Mouse (Mus musculus) layer of hippocampus, postnatal 14 days (tissue): Measurements from ENCODE around the gene Ipo11. TPM values are rescaled to one million over a fixed set of nuclear protein-coding genes. Genes with fewer than 3 reads are reported as not detected.
"Not testable (repeated sequence)": the region's sequence is repeated elsewhere in the genome, so short reads cannot be mapped to it uniquely, and the experiment has no call there.

Experiments used
- DNase-seq, 2 experiments: peaks; one replicate each; pipeline ENCODE4 v3.0.0; 2021 to 2022; ENCODE audit warnings: low spot score in 2 of 2, mixed read lengths in 1 of 2
- long read RNA-seq, 2 experiments: library from polyadenylated mRNA; stranded (forward); transcript quantifications; one replicate each; pipeline ENCODE4 v2.0.0; 2021
- total RNA-seq, 2 experiments: library from RNA; stranded (reverse); gene quantifications; 2 replicates each; pipeline ENCODE4 v1.2.3; 2021

Gene Ipo11
- total RNA-seq: 10 to 100 TPM; 57.5 to 58.6 TPM
- long read RNA-seq, experiment 1, full-length matches to known transcripts: 11 of 49 reads
- long read RNA-seq, experiment 1, partial matches to known transcripts: 12 of 49 reads
- long read RNA-seq, experiment 1, other reads (novel, unspliced or antisense): 26 of 49 reads
- long read RNA-seq, experiment 2, full-length matches to known transcripts: 11 of 64 reads
- long read RNA-seq, experiment 2, partial matches to known transcripts: 18 of 64 reads
- long read RNA-seq, experiment 2, other reads (novel, unspliced or antisense): 35 of 64 reads

GRCm38 (mm10) chr13:106936256-106937137 lies at the start of gene Ipo11:
Gene Ipo11 (minus strand): TSS chr13:106936958.
- peak; percentile 85 to 94 for DNase-seq

DNA sequence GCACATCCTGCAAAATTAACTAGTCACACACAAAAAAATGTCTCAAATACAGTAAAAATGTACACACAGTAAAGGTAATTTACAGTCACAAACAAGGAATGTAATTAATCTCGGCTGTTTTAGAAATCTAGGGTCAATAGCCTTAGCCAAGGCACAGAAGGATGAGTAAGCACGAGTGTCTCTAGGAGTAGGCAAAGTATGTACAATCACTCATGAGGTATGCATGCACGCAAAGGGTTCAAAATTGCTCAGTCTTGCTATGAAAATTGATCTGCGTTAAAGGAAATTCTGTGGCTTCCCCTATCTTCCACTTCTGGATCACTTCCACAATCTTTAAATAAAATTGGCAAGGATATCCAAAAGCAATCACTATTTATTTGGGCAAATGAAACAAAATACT lies 24.7 kb upstream of the Ipo11 start:
- no peak for DNase-seq

GRCm38 (mm10) chr13:106960557-106960956 lies 23.8 kb upstream of the Ipo11 start:
- DNase-seq: no peak

GRCm38 (mm10) chr13:106958286-106958685 lies 21.5 kb upstream of the Ipo11 start:
- no peak for DNase-seq

- no peak for DNase-seq
Measured at GRCm38 (mm10) chr13:106957554-106957953, 20.8 kb upstream of the Ipo11 start.

GRCm38 (mm10) chr13:106954880-106955279 lies 18.1 kb upstream of the Ipo11 start:
- DNase-seq: no peak

DNA sequence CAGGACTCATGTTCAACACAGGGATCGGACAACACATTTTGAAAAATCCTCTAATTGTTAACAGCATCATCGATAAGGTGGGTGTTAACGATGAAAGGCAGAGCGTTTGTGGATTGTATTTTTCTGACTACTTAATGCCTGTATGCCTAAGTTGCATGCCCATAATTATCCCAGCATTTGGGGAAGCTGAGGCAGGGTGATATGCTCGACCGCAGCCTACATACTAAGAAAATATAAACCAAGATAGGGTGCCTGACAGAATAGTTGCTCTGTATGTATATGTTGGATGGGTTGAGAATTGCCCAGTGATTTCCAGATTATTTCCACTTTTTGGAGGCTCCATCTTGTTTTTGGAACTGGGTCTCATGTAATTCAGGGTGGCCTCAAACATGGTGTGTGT lies 10.8 kb upstream of the Ipo11 start:
- no peak for DNase-seq

DNA sequence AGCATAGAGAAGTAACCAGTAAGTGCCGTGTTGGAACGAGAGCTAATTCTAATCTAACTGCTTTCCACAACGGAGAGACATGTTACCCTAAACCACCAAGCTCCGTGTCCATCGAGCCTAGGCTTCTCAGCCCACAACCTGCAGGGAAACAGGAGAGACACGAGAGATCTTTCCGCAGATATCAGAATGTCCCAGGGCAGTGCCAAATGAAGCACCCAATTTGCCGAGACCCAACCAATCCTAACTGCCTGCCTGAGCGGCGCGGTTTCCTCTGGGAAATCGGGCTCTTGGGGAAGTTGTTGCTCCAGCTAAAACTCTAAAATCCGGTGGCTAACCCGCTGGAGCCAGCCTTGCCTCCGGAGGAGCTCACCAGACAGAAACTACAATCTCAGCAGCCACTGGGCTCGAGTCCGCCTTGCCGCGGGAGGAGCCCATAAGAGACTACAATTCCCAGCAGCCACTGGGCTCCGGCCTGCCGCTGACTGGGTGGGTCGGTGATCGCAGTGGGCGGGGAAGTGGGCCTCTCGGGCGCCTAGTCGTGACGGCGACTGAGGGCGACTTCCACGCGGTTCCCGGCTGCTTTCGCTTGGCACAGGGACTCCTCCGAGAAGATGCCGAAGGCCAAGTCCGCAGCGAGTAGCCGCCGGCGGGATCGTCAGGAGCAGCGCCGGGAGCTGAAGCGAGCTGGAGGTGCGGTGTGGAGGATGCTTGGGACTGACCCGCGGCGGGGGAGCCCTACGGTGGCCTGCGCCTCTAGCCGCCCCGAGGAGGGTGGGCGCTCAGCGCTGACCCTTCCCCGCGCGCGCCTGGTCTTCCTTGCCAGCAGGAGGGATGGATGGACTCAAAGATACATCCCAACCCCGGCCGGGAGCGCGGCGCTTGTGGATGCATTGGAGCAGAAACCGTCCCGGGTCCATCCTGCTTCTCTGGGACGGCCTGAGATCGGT lies 10.1 kb upstream of the Ipo11 start, which contains the start of gene Dimt1:
Gene Dimt1 (plus strand): TSS at position 534 of the 947 bp plus-strand sequence.
- DNase-seq: peak; percentile 93 to 96

DNA sequence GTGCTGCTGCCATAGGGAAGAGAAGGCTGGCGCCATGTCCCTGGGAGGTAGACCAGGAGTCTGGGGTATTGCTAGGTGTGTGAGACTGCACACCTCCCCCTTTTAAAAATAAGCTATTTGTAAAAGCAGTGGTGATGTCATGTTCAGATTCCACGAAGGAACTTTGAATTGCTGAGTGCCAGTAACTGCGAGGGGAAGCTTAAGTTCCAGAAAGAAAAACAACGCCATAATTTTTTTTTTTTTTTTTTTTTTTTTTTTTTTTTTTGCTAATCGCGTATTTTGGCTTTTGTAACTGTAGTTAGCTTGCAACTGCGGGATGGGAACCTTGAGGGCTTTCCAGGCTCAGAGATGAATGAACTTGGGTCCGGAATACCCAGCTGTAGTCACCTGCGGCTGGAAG lies 8.8 kb upstream of the Ipo11 start:
- no peak for DNase-seq

DNA sequence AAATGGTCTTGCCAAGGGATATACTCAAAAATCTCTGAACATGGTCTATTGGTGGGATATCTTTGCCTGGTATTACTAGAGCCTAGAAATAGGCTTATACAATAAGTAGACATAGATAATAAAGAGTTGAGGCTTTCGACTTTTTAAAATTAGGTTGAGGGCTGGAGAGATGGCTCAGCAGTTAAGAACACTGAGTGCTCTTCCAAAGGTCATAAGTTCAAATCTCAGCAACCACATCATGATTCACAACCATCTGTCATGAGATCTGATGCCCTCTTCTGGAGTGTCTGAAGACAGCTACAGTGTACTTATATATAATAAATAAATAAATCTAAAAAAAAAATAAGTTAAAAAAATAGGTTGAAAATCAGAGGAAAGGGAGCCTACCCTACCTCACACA lies 6.0 kb upstream of the Ipo11 start:
- no peak for DNase-seq

- no peak for DNase-seq
Measured at GRCm38 (mm10) chr13:106941211-106941976, 4.6 kb upstream of the Ipo11 start.

GRCm38 (mm10) chr13:106937138-106937472 lies 347 bp upstream of the Ipo11 start:
- no peak for DNase-seq

DNA sequence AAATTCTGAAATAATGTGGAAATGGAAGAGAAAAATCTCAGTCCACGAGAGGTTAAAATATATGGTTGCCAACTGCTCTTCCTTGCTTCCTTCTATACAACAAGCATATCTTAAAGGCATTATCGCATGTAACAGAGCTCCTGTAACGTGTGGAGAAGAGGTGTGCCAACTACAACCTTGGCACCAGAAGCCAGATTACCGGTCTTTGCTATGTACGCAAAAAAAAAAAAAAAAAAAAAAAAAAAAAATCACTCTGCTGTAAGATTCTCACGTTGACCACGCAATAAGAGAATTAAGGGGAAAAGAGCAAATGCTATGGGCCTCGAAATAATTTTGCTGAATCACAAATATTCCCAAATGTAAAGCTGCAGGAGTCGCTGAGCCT lies 895 bp downstream of the Ipo11 start:
- no peak for DNase-seq

- no peak for DNase-seq
Measured at GRCm38 (mm10) chr13:106929201-106929600, 7.6 kb downstream of the Ipo11 start.

GRCm38 (mm10) chr13:106928296-106928695 lies 8.5 kb downstream of the Ipo11 start:
- DNase-seq: no peak

GRCm38 (mm10) chr13:106925921-106926320 lies 10.8 kb downstream of the Ipo11 start:
- not testable (repeated sequence) for DNase-seq

- peak in 1 of 2 experiments; percentile 55 for DNase-seq
Measured at GRCm38 (mm10) chr13:106918322-106919050, 18.3 kb downstream of the Ipo11 start.

DNA sequence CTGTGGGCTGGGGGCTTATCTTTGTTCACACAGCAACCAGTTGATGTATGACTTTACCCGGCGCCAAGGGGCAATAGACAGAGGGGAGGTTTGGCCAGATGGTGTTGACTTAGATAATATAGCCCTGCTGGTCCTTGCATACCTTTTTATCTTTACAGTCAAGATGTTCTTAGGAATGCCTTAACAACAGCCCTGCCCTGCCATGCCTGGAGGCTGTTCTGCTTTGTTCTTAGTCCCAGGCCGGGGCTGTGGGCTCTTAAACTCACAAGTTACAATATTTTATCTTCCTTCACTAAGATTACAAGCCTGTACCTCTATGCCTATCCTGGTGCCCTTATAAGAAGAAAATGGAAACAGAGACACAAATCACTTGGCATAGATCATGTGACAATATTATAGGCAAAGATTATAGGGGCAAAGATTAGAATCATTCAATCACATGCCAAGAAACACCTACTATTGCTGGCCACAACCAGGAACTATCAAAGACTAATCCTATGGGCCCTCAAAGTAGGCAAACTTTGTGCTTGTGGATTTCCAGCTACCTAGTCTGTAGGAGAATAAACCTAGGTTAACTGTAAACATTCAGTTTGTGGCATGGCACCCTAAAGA lies 23.5 kb downstream of the Ipo11 start:
- no peak for DNase-seq

DNA sequence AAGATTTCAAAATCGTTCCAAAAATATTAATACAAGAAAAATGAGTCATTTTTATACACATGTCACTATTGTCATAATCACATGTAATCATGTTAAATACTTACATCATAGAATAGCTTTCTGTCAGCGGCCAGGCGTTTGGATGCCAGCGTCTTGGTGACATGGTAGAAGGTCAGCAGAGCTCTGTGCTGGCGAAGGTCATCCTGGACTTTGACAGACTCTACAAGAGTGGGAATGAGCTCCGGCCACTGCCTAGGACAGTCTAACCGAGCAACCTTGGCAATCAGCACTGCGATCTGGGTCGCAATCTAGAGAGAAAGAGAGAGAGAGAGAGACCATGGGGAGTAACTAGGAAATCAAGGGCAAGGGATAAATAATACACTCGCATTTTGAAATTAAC lies 26.7 kb downstream of the Ipo11 start:
- DNase-seq: no peak
